Mouse (Mus musculus) forebrain, embryonic 11.5 days (tissue): ENCODE data around the gene Fdx1l. TPM values are rescaled to one million over a fixed set of nuclear protein-coding genes. Genes with fewer than 3 reads are reported as not detected.
A peak's percentile ranks its signal among the peaks of the same experiment; 100 is the strongest.

Experiments
- ATAC-seq: fragments of 200-750 bp; cut with Nextera tagmentation; replicated peaks from 2 replicates; pipeline ENCODE4 v1.8.0; 2017; ENCODE audit warnings: moderate TSS enrichment; ENCODE audit not compliant: low FRiP score
- DNase-seq: peaks from one replicate; pipeline ENCODE4 v3.0.0-alpha.2; 2017; ENCODE audit warnings: low spot score
- H3K27ac ChIP-seq: fragments of 300-500 bp; sonication (generic); 2 replicates; pipeline ENCODE4 v1.5.1; 2014; ENCODE audit warnings: low read depth, low read length
- H3K27me3 ChIP-seq: fragments of 300-500 bp; sonication (generic); 2 replicates; pipeline ENCODE4 v1.6.1; 2014; ENCODE audit warnings: mild to moderate bottlenecking, low read length, mixed read lengths; ENCODE audit not compliant: control insufficient read depth, insufficient read depth
- H3K36me3 ChIP-seq: fragments of 300-500 bp; sonication (generic); 2 replicates; pipeline ENCODE4 v1.6.1; 2014; ENCODE audit warnings: mild to moderate bottlenecking, low read length, moderate library complexity, mixed read lengths; ENCODE audit not compliant: control insufficient read depth, insufficient read depth
- H3K4me1 ChIP-seq: fragments of 300-500 bp; sonication (generic); replicated peaks from 2 replicates; pipeline ENCODE4 v1.6.1; 2014; ENCODE audit warnings: low read length, mixed read lengths; ENCODE audit not compliant: control insufficient read depth, insufficient read depth
- H3K4me2 ChIP-seq: fragments of 300-500 bp; sonication (generic); 2 replicates; pipeline ENCODE4 v1.6.1; 2014; ENCODE audit warnings: low read depth, mild to moderate bottlenecking, low read length, moderate library complexity, mixed read lengths; ENCODE audit not compliant: severe bottlenecking
- H3K4me3 ChIP-seq: fragments of 300-500 bp; sonication (generic); 2 replicates; pipeline ENCODE4 v1.5.1; 2014; ENCODE audit warnings: low read depth, low read length
- H3K9ac ChIP-seq: fragments of 300-500 bp; sonication (generic); 2 replicates; pipeline ENCODE4 v1.6.1; 2014; ENCODE audit warnings: low read length
- H3K9me3 ChIP-seq: fragments of 300-500 bp; sonication (generic); 2 replicates; pipeline ENCODE4 v1.6.1; 2016; ENCODE audit warnings: low read length, mixed read lengths; ENCODE audit not compliant: control insufficient read depth
- WGBS: fragments of 180-500 bp; shearing (Covaris S2); extraction: QIAGEN DNeasy Blood & Tissue Kit; methylation state at CpG from one replicate; pipeline ENCODE4 v1.1.7; 2014; 5-methylcytosine and 5-hydroxymethylcytosine counted together
- polyA plus RNA-seq: library from polyadenylated mRNA; unstranded; fragments of >200 nt; fragmentation: Nextera tagmentation; extraction: Ambion mirVana; gene quantifications from 2 replicates; pipeline ENCODE4 v1.2.1, GENCODE M21; 2014

The Fdx1l gene
- polyA plus RNA-seq, 1 experiment from 2014 or later: 46.9 TPM

- no peak overlapping the region for H3K27ac ChIP-seq
- WGBS: 97% methylated on average over 1 of the region's 1 CpGs
- peaks cover 10% of the 10 kb centered on the region for H3K4me1 ChIP-seq
- H3K9ac ChIP-seq: peak overlapping the region; percentile 82
- ATAC-seq (no peak), DNase-seq (no peak)
- H3K36me3 ChIP-seq: peaks cover 24% of the 10 kb centered on the region
- no peaks in the 10 kb centered on the region for H3K9me3 ChIP-seq
- H3K4me3 ChIP-seq: peak overlapping the region; percentile 72
- H3K27me3 ChIP-seq: no peaks in the 10 kb centered on the region
- peak overlapping the region; percentile 92 for H3K4me2 ChIP-seq
These were observed 17.1 kb upstream of the Fdx1l start for GRCm38 (mm10) chr9:21090537-21090936.

DNA sequence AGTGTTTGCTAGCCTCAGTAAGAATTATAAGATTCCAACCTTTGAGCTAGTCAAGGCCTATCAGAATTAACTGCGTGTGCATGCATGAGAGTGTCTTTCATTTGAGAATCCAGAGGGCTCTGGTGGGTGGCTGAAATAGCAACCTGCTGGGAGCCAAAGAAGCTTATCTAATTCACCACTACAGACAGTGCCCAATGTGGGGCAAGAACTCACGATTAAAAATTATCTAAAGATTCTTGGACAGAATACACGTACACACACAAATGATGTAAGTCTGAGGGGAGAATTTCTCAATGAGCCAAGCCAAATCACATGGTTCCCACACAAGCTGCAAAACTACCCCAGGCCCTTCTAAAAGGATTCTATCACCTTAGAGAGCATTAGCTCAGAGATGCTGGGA is 9.9 kb upstream of the Fdx1l start:
- no peaks in the 10 kb centered on the region for H3K4me1 ChIP-seq
- no peaks in the 10 kb centered on the region for H3K9me3 ChIP-seq
- peaks cover 38% of the 10 kb centered on the region for H3K36me3 ChIP-seq
- H3K27me3 ChIP-seq: no peaks in the 10 kb centered on the region
- no peak overlapping the region for H3K9ac ChIP-seq
- no peak overlapping the region for H3K4me2 ChIP-seq
- 82% methylated on average over 3 of the region's 3 CpGs for WGBS
- ATAC-seq (no peak), DNase-seq (no peak)
- H3K4me3 ChIP-seq: no peak overlapping the region
- H3K27ac ChIP-seq: no peak overlapping the region

- Histone ChIP-seq H3K27me3 (no peaks in the 10 kb centered on the region), H3K27ac (no peak overlapping the region), H3K4me1 (no peaks in the 10 kb centered on the region), H3K4me3 (no peak overlapping the region), H3K36me3 (peaks cover 33% of the 10 kb centered on the region), H3K9me3 (no peaks in the 10 kb centered on the region), H3K9ac (no peak overlapping the region), H3K4me2 (no peak overlapping the region)
- no peak for DNase-seq
- no peak for ATAC-seq
- 95% methylated on average over 9 of the region's 9 CpGs for WGBS
These were observed 7.7 kb upstream of the Fdx1l start for GRCm38 (mm10) chr9:21081127-21081526.

GRCm38 (mm10) chr9:21075625-21076024 is 2.2 kb upstream of the Fdx1l start:
- 88% methylated on average over 3 of the region's 3 CpGs for WGBS
- H3K4me2 ChIP-seq: no peak overlapping the region
- no peaks in the 10 kb centered on the region for H3K4me1 ChIP-seq
- no peak overlapping the region for H3K9ac ChIP-seq
- peaks cover 13% of the 10 kb centered on the region for H3K36me3 ChIP-seq
- DNase-seq (no peak), ATAC-seq (no peak)
- no peaks in the 10 kb centered on the region for H3K9me3 ChIP-seq
- H3K27ac ChIP-seq: no peak overlapping the region
- H3K27me3 ChIP-seq: no peaks in the 10 kb centered on the region
- no peak overlapping the region for H3K4me3 ChIP-seq

DNA sequence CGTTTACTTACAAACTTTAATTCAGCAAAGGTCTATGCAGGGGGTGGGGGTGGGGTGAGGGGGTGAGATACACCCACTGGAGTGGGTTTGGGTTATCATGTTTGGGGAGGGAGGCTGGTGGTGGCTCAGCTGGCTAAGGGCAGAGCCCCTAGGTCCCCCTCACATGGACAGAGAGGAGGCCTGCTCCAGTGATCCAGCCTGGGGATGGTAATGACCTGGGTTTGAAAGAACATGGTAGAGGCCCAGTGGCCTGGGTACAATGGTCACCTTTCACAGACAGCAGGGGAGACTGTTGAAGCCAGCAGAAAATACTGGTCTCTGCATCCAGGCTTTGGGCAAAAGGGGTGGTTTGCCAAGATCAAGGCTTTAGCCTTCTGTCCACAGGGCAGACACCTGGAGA is 759 bp upstream of the Fdx1l start:
- H3K36me3 ChIP-seq: peaks cover 7% of the 10 kb centered on the region; the same call in 1 of the 2 replicates
- H3K27ac ChIP-seq: no peak overlapping the region
- no peaks in the 10 kb centered on the region for H3K9me3 ChIP-seq
- H3K4me2 ChIP-seq: no peak overlapping the region
- no peak for DNase-seq
- H3K4me3 ChIP-seq: no peak overlapping the region
- no peak overlapping the region for H3K9ac ChIP-seq
- 77% methylated on average over 1 of the region's 1 CpGs for WGBS
- H3K27me3 ChIP-seq: no peaks in the 10 kb centered on the region
- ATAC-seq: no peak
- H3K4me1 ChIP-seq: no peaks in the 10 kb centered on the region

DNA sequence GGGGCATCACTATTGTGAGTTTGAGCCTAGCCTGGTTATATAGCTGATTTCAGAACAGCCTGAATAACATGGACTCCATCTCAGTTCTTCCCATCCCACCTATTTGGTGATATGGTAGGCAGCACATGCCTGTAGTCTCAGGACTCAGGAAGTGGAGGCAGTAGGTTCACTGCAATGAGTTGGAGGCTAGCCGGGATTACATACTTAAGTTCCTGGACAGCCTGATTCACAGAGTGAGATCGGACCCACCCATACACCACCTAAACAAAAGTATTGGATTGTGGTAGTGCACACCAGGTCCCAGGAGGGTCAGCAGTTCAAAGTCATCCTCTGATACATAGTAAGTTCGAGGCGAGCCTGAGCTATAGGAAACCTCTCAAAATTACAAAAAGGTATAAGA is 773 bp downstream of the Fdx1l start:
- H3K9ac ChIP-seq: peak overlapping the region; percentile 87
- peak overlapping the region; percentile 78 for H3K4me2 ChIP-seq
- H3K27ac ChIP-seq: no peak overlapping the region
- DNase-seq (no peak), ATAC-seq (0 out of 2 replicates have a peak, but pooled peaks have one; percentile 2)
- 16% methylated on average over 4 of the region's 4 CpGs for WGBS
- no peaks in the 10 kb centered on the region for H3K27me3 ChIP-seq
- peak overlapping the region; percentile 81 for H3K4me3 ChIP-seq
- no peaks in the 10 kb centered on the region for H3K9me3 ChIP-seq
- H3K4me1 ChIP-seq: no peaks in the 10 kb centered on the region
- H3K36me3 ChIP-seq: peaks cover 5% of the 10 kb centered on the region; the same call in 1 of the 2 replicates

- no peak for ATAC-seq
- 92% methylated on average over 27 of the region's 27 CpGs for WGBS
These were observed 6.3 kb downstream of the Fdx1l start, which contains the start of gene Zglp1 for GRCm38 (mm10) chr9:21067006-21067684. Gene Zglp1 (minus strand): TSS chr9:21067093.

GRCm38 (mm10) chr9:21062928-21063327 is 10.5 kb downstream of the Fdx1l start:
- no peaks in the 10 kb centered on the region for H3K9me3 ChIP-seq
- H3K9ac ChIP-seq: no peak overlapping the region
- 85% methylated on average over 2 of the region's 2 CpGs for WGBS
- H3K4me3 ChIP-seq: no peak overlapping the region
- H3K36me3 ChIP-seq: peaks cover 5% of the 10 kb centered on the region
- no peaks in the 10 kb centered on the region for H3K4me1 ChIP-seq
- H3K4me2 ChIP-seq: no peak overlapping the region
- H3K27ac ChIP-seq: no peak overlapping the region
- peak; percentile 35 for DNase-seq
- H3K27me3 ChIP-seq: no peaks in the 10 kb centered on the region
- no peak for ATAC-seq

More at GRCm38 (mm10) chr9:21067006-21067684, 6.3 kb downstream of the Fdx1l start, which contains the start of gene Zglp1:
- no peaks in the 10 kb centered on the region for H3K27me3 ChIP-seq
- H3K4me3 ChIP-seq: no peak within 1 kb of the TSS
- no peak within 1 kb of the TSS for H3K9ac ChIP-seq
- peaks cover 5% of the 10 kb centered on the region for H3K36me3 ChIP-seq
- H3K9me3 ChIP-seq: no peaks in the 10 kb centered on the region
- H3K4me1 ChIP-seq: no peaks in the 10 kb centered on the region
- DNase-seq: no peak
- no peak within 1 kb of the TSS for H3K27ac ChIP-seq
- H3K4me2 ChIP-seq: no peak within 1 kb of the TSS

- Histone ChIP-seq H3K27me3 (no peaks in the 10 kb centered on the region), H3K4me2 (no peak overlapping the region), H3K9ac (no peak overlapping the region), H3K9me3 (no peaks in the 10 kb centered on the region), H3K4me1 (no peaks in the 10 kb centered on the region), H3K4me3 (no peak overlapping the region), H3K36me3 (no peaks in the 10 kb centered on the region), H3K27ac (no peak overlapping the region)
- 68% methylated on average over 10 of the region's 10 CpGs for WGBS
- ATAC-seq: no peak
- DNase-seq: no peak
These were observed 21.8 kb downstream of the Fdx1l start for GRCm38 (mm10) chr9:21051578-21051977.
